Mouse (Mus musculus) kidney, adult 2 months (tissue): ENCODE results near the gene Syce1. TPM values are rescaled to one million over a fixed set of nuclear protein-coding genes. Genes with fewer than 3 reads are reported as not detected.
"Not testable (repeated sequence)": the region's sequence is repeated elsewhere in the genome, so short reads cannot be mapped to it uniquely, and the experiment has no call there.

Experiments used
- DNase-seq: peaks from one replicate; pipeline ENCODE4 v3.0.0; 2021
- H3K27ac ChIP-seq: fragments of 200-500 bp; 2 replicates; pipeline ENCODE4 v1.5.1; 2012; ENCODE audit warnings: low read depth, low read length, control low read depth, inconsistent platforms; ENCODE audit not compliant: insufficient read depth
- H3K27me3 ChIP-seq: fragments of 200-500 bp; replicated peaks from 2 replicates; pipeline ENCODE4 v1.6.1; 2012; ENCODE audit warnings: mild to moderate bottlenecking, moderate library complexity, low read length, inconsistent platforms; ENCODE audit not compliant: control insufficient read depth, insufficient read depth
- H3K36me3 ChIP-seq: fragments of 200-500 bp; 2 replicates; pipeline ENCODE4 v1.6.1; 2012; ENCODE audit warnings: mild to moderate bottlenecking, moderate library complexity, low read length, inconsistent platforms; ENCODE audit not compliant: control insufficient read depth, insufficient read depth
- H3K4me1 ChIP-seq: fragments of 200-500 bp; 2 replicates; pipeline ENCODE4 v1.6.1; 2011; ENCODE audit warnings: low read length; ENCODE audit not compliant: control insufficient read depth, insufficient read depth
- H3K4me3 ChIP-seq: fragments of 200-500 bp; 2 replicates; pipeline ENCODE4 v1.5.1; 2011; ENCODE audit warnings: mild to moderate bottlenecking, low read depth, low read length, control low read depth; ENCODE audit not compliant: insufficient read depth
- CTCF ChIP-seq: fragments of 200-500 bp; conservative IDR thresholded peaks from 2 replicates; pipeline ENCODE4 v1.5.1; 2011; ENCODE audit warnings: low read depth, mild to moderate bottlenecking, control low read depth, low read length, moderate library complexity, mixed read lengths; ENCODE audit not compliant: insufficient read depth, insufficient read length
- POLR2A ChIP-seq: fragments of 200-500 bp; IDR thresholded peaks from one replicate; pipeline ENCODE4 v1.6.1; 2011; ENCODE audit warnings: low read depth, low read length, control low read depth
- WGBS: fragments of 180-500 bp; shearing (Covaris S2); methylation state at CpG from one replicate; pipeline ENCODE4 v1.1.7; 2018; 5-methylcytosine and 5-hydroxymethylcytosine counted together
- polyA plus RNA-seq: library from polyadenylated mRNA; depleted of rRNA; stranded (reverse); fragments of >200 nt; gene quantifications from 2 replicates; pipeline ENCODE4 v1.2.3, GENCODE M21; 2012

The Syce1 gene
- polyA plus RNA-seq, 1 experiment = 0.05 TPM

DNA sequence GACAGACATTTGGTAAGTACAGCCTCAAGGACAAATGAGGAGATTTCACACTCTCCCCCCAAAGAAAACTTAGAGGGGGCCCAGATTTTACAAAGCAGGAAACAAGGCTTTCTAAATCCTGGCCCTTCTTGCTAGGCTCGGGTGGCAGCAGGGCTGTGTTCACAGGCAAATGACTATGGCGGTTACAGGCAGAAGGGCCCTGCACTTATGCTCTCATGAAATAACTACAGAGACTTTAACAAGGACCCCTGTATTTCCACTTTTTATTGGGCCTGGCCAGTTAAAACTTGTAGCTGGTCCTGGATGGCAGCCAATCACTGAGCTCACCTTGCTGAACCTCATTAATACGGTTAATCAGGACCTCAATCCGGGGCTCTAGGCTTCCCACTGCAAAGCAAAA lies 7.1 kb downstream of the Syce1 start:
- Histone ChIP-seq H3K36me3 (no peaks in the 10 kb centered on the region), H3K27me3 (no peaks in the 10 kb centered on the region), H3K4me1 (no peaks in the 10 kb centered on the region), H3K4me3 (no peak overlapping the region), H3K27ac (no peak overlapping the region)
- no peak for DNase-seq
- no peak for TF ChIP-seq CTCF
- TF ChIP-seq POLR2A = no peak
- 68% methylated on average over 4 of the region's 4 CpGs for whole genome bisulfite sequencing

DNA sequence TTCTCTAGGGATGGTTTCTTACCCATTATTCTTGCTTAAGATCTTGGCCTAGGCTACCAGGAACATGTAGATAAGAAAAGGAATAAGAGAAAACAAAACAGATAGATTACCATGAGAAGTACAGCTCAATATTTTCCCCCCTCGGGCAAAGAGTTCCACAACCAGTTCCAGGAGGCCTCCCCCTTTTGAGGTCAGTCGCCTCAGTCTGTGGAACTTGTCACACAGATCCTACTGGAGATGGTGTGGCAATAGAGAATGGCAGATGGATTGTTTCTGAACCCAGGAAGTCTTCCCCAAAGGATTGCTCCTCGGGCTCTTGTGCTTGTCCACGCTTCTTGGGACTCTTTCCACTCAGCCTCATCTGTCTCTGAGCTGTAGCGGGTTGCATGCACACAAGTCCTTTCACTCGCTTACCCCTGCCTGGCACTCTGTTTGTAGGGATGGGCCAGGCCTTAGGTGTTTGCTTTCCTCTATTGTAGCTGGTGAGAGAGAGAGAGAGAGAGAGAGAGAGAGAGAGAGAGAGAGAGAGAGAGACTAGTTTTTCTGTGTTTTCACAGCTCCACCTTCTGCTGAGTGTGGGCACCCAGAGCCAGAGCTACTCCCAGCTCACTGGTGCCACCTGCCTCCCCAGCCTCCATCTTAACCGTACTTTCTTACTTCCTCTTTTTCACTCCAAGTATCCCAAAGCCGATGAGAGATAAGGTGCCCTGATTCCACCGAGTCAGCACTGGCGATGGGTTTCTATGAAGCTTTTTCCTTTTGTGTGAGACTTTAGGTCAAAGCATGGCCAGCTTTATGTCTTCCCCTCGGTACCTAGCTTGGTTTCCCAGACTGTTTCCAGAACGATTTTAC lies 21.5 kb downstream of the Syce1 start:
- Histone ChIP-seq H3K27me3 (no peaks in the 10 kb centered on the region), H3K36me3 (no peaks in the 10 kb centered on the region; the same call in 1 of the 2 replicates), H3K4me1 (peaks cover 2% of the 10 kb centered on the region; the same call in 1 of the 2 replicates), H3K4me3 (peak overlapping the region; percentile 47), H3K27ac (peak overlapping the region; percentile 65)
- TF ChIP-seq CTCF = peak; percentile 33; the same call in 1 of the 2 replicates
- no peak for TF ChIP-seq POLR2A
- DNase-seq = no peak
- 69% methylated on average over 12 of the region's 12 CpGs for WGBS

GRCm38 (mm10) chr7:140765391-140765790 lies 22.3 kb downstream of the Syce1 start:
- not testable (repeated sequence) for H3K4me1 ChIP-seq, H3K36me3 ChIP-seq, H3K27me3 ChIP-seq, H3K4me3 ChIP-seq, H3K27ac ChIP-seq
- peak; percentile 55 for DNase-seq
- 52% methylated on average over 1 of the region's 1 CpGs for WGBS

DNA sequence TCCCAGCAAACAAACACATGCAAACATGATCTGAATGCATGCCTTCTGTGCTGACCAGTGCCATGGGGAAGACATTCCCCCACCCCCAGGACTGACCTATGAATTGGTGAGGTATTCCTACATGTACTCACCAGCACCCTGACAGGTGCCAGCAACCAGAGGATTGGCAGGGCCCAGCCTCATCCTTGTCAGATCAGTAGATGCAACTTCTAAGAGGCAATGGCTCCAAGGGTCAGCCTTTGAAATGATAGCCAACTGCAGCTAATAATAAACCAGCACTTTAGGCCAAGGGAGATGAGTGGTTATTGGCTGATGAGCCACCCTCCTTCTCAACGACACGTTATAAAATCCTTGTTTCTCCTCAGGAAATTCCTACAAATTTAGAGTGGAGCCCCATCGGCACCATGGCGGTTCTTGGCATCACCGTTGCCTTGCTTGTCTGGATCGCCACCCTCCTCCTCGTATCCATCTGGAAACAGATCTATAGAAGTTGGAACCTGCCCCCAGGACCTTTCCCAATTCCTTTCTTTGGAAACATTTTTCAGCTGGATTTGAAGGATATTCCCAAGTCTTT lies 24.1 kb downstream of the Syce1 start, which contains the start of gene Cyp2e1:
Gene Cyp2e1 (plus strand): TSS at position 293 of the 574 bp plus-strand sequence.
- peaks cover 2% of the 10 kb centered on the region; the same call in 1 of the 2 replicates for H3K4me1 ChIP-seq
- DNase-seq = peak; percentile 93
- H3K27ac ChIP-seq = peak within 1 kb of the TSS; percentile 92
- TF ChIP-seq CTCF (no peak), POLR2A (peak; percentile 51)
- H3K27me3 ChIP-seq = no peaks in the 10 kb centered on the region
- H3K36me3 ChIP-seq = no peaks in the 10 kb centered on the region; the same call in 1 of the 2 replicates
- WGBS = 55% methylated on average over 7 of the region's 7 CpGs
- H3K4me3 ChIP-seq = peak within 1 kb of the TSS; percentile 84

DNA sequence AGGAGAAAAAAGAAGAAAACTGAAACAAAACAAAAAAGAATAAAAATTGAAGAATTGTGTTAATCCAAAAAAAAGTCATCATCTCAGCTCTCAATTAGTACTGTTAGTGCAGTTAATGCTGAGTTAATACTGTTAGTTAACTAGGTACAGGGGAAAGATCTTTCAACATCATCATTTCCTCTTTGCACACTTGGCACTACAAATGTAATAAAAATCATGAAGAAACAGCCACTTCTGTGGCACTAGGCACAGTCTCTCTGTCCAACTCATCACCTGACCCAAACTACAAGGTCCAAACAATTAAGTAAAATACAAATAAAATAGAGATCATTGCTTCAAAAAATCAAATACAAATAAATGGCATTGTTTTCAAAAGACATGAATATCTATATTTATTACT lies 27.0 kb downstream of the Syce1 start:
- Histone ChIP-seq H3K27ac (no peak overlapping the region), H3K4me3 (no peak overlapping the region), H3K27me3 (no peaks in the 10 kb centered on the region), H3K36me3 (no peaks in the 10 kb centered on the region; the same call in 1 of the 2 replicates), H3K4me1 (no peaks in the 10 kb centered on the region; the same call in 1 of the 2 replicates)
- peak; percentile 54 for DNase-seq
- TF ChIP-seq CTCF (no peak), POLR2A (no peak)

GRCm38 (mm10) chr7:140756151-140756854 lies 31.3 kb downstream of the Syce1 start:
- TF ChIP-seq CTCF (no peak), POLR2A (no peak)

GRCm38 (mm10) chr7:140754556-140754955 lies 33.1 kb downstream of the Syce1 start:
- Histone ChIP-seq H3K4me1 (no peaks in the 10 kb centered on the region), H3K27me3 (no peaks in the 10 kb centered on the region), H3K4me3 (no peak overlapping the region), H3K27ac (no peak overlapping the region), H3K36me3 (no peaks in the 10 kb centered on the region)
- DNase-seq = no peak
- TF ChIP-seq CTCF (no peak), POLR2A (no peak)

More at GRCm38 (mm10) chr7:140756151-140756854, 31.3 kb downstream of the Syce1 start:
- 63% methylated on average over 4 of the region's 4 CpGs for WGBS
- H3K4me3 ChIP-seq = no peak overlapping the region
- H3K27me3 ChIP-seq = no peaks in the 10 kb centered on the region
- no peak overlapping the region for H3K27ac ChIP-seq
- no peaks in the 10 kb centered on the region for H3K36me3 ChIP-seq
- DNase-seq = no peak
- no peaks in the 10 kb centered on the region; the same call in 1 of the 2 replicates for H3K4me1 ChIP-seq
